Mouse (Mus musculus): ENCODE results near the gene Ak4.

- TF ChIP-seq CTCF (IDR thresholded peaks at IDR 0.05; ENCODE audit: low read depth): no peak
- TF ChIP-seq EP300 (IDR thresholded peaks at IDR 0.05; ENCODE audit: low read depth): no peak
Measured at GRCm38 (mm10) chr4:101422996-101423395, 3.9 kb downstream of the Ak4 start.

All from heart, postnatal 0 days (tissue).